Mouse (Mus musculus): ENCODE measurements around the gene Fam71f1. TPM values are rescaled to one million over a fixed set of nuclear protein-coding genes. Genes with fewer than 3 reads are reported as not detected.

The Fam71f1 gene
- polyA plus RNA-seq, 1 experiment from 2014 or later, result 0.12 TPM

DNA sequence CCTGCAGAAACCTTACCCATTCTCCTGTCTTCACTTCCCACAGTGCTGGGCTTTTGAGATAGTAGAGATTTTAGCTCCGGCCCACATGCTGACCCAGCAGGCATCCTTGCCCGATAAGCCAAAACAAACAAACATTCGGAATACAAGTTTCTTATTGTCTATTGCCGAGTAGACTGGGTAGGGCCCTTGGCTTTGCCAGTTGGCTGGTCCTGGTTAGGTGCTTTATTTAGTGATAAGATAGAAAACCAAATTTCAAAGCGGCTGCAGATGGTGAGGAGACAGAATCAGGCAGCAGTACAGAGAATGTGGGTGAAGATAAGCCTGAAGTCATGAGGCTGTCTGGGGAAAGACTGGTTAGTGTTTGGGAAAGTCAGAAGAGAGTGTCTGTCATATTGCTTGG, 33.9 kb downstream of the Fam71f1 start:
- no peaks in the 10 kb centered on the region for H3K27me3 ChIP-seq (ENCODE audit: insufficient read depth, low read length)
- 69% methylated on average over 5 of the region's 5 CpGs for WGBS
- H3K36me3 ChIP-seq (ENCODE audit: insufficient read depth, low read length), result peaks cover 12% of the 10 kb centered on the region
- peaks cover 16% of the 10 kb centered on the region for H3K4me1 ChIP-seq (ENCODE audit: insufficient read depth, low read length)
- no peak overlapping the region for H3K27ac ChIP-seq (ENCODE audit: low read length)
- no peak overlapping the region for H3K4me3 ChIP-seq (ENCODE audit: low read length)
- H3K9ac ChIP-seq (replicated peaks; ENCODE audit: low read length), result no peak overlapping the region
- no peak for ATAC-seq (ENCODE audit: low FRiP score, low TSS enrichment)
- H3K9me3 ChIP-seq (ENCODE audit: low read length), result no peaks in the 10 kb centered on the region
- H3K4me2 ChIP-seq (replicated peaks; ENCODE audit: low read depth, low read length), result no peak overlapping the region

GRCm38 (mm10) chr6:29359386-29359785, 40.4 kb downstream of the Fam71f1 start:
- Histone ChIP-seq H3K27me3 (ENCODE audit: insufficient read depth, low read length) (no peaks in the 10 kb centered on the region), H3K9ac (replicated peaks; ENCODE audit: low read length) (no peak overlapping the region), H3K27ac (ENCODE audit: low read length) (no peak overlapping the region), H3K4me3 (ENCODE audit: low read length) (no peak overlapping the region), H3K36me3 (ENCODE audit: insufficient read depth, low read length) (peaks cover 32% of the 10 kb centered on the region), H3K9me3 (ENCODE audit: low read length) (no peaks in the 10 kb centered on the region), H3K4me2 (replicated peaks; ENCODE audit: low read depth, low read length) (no peak overlapping the region), H3K4me1 (ENCODE audit: insufficient read depth, low read length) (no peaks in the 10 kb centered on the region)
- WGBS, result 95% methylated on average over 3 of the region's 3 CpGs
- ATAC-seq (ENCODE audit: low FRiP score, low TSS enrichment), result no peak

GRCm38 (mm10) chr6:29360211-29360610, 41.3 kb downstream of the Fam71f1 start:
- Histone ChIP-seq H3K4me1 (ENCODE audit: insufficient read depth, low read length) (no peaks in the 10 kb centered on the region), H3K27me3 (ENCODE audit: insufficient read depth, low read length) (no peaks in the 10 kb centered on the region), H3K27ac (ENCODE audit: low read length) (no peak overlapping the region), H3K9ac (replicated peaks; ENCODE audit: low read length) (no peak overlapping the region), H3K36me3 (ENCODE audit: insufficient read depth, low read length) (peaks cover 34% of the 10 kb centered on the region), H3K4me2 (replicated peaks; ENCODE audit: low read depth, low read length) (no peak overlapping the region), H3K9me3 (ENCODE audit: low read length) (no peaks in the 10 kb centered on the region), H3K4me3 (ENCODE audit: low read length) (no peak overlapping the region)
- no peak for ATAC-seq (ENCODE audit: low FRiP score, low TSS enrichment)
- 85% methylated on average over 6 of the region's 6 CpGs for WGBS

GRCm38 (mm10) chr6:29362246-29363128, 43.5 kb downstream of the Fam71f1 start:
- 77% methylated on average over 7 of the region's 7 CpGs for WGBS
- Histone ChIP-seq H3K9me3 (ENCODE audit: low read length) (no peaks in the 10 kb centered on the region), H3K27ac (ENCODE audit: low read length) (no peak overlapping the region), H3K36me3 (ENCODE audit: insufficient read depth, low read length) (peaks cover 45% of the 10 kb centered on the region), H3K27me3 (ENCODE audit: insufficient read depth, low read length) (no peaks in the 10 kb centered on the region), H3K4me2 (replicated peaks; ENCODE audit: low read depth, low read length) (no peak overlapping the region), H3K4me3 (ENCODE audit: low read length) (no peak overlapping the region), H3K4me1 (ENCODE audit: insufficient read depth, low read length) (no peaks in the 10 kb centered on the region), H3K9ac (replicated peaks; ENCODE audit: low read length) (no peak overlapping the region)
- no peak for ATAC-seq (ENCODE audit: low FRiP score, low TSS enrichment)

DNA sequence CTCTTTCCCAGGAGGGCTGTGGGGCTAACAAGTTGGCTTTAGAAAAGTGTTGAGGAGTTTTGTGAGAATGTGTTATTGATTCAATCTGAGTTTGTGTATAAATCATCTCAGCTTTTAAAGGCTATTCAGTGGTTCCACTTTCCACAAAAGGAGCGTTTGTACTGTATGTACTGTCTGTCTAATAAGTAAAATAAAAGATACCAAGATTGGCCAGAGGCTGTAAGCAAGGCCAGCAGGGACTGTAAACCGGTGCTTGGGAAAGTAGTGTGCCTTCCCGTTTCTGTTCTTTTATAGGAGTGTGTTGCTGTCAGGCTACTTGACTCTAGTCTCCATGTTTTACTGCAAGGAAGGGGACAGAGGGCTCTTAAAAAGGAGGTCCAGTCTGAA, 44.2 kb downstream of the Fam71f1 start:
- H3K9ac ChIP-seq (replicated peaks; ENCODE audit: low read length), result no peak overlapping the region
- H3K9me3 ChIP-seq (ENCODE audit: low read length), result no peaks in the 10 kb centered on the region
- no peak overlapping the region for H3K27ac ChIP-seq (ENCODE audit: low read length)
- no peak overlapping the region for H3K4me2 ChIP-seq (replicated peaks; ENCODE audit: low read depth, low read length)
- peaks cover 46% of the 10 kb centered on the region for H3K36me3 ChIP-seq (ENCODE audit: insufficient read depth, low read length)
- WGBS, result 85% methylated on average over 3 of the region's 3 CpGs
- H3K4me1 ChIP-seq (ENCODE audit: insufficient read depth, low read length), result no peaks in the 10 kb centered on the region
- no peak overlapping the region for H3K4me3 ChIP-seq (ENCODE audit: low read length)
- H3K27me3 ChIP-seq (ENCODE audit: insufficient read depth, low read length), result no peaks in the 10 kb centered on the region
- no peak for ATAC-seq (ENCODE audit: low FRiP score, low TSS enrichment)

DNA sequence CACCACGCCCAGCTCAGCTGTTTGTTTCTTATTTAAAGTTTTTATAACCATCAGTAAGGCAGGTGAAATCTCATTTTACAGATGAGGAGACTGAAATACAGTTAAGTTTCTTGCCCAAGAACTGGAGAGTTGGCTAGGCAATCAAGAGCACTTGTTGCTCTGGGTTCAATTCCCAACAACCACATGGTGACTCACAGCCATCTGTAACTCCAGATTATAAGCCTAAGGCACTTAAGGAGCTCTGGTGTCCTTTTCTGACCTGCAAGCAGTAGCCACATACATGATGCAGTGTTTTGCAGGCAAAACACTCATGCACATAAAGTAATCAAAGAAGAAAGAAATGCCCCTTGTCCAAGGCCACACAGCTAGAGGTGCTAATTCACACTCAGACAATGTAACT, 46.3 kb downstream of the Fam71f1 start:
- no peaks in the 10 kb centered on the region for H3K9me3 ChIP-seq (ENCODE audit: low read length)
- H3K27me3 ChIP-seq (ENCODE audit: insufficient read depth, low read length), result no peaks in the 10 kb centered on the region
- H3K4me3 ChIP-seq (ENCODE audit: low read length), result no peak overlapping the region
- H3K4me2 ChIP-seq (replicated peaks; ENCODE audit: low read depth, low read length), result no peak overlapping the region
- H3K36me3 ChIP-seq (ENCODE audit: insufficient read depth, low read length), result peaks cover 44% of the 10 kb centered on the region
- H3K9ac ChIP-seq (replicated peaks; ENCODE audit: low read length), result no peak overlapping the region
- H3K27ac ChIP-seq (ENCODE audit: low read length), result no peak overlapping the region
- ATAC-seq (ENCODE audit: low FRiP score, low TSS enrichment), result no peak
- WGBS, result 96% methylated on average over 1 of the region's 1 CpGs
- H3K4me1 ChIP-seq (ENCODE audit: insufficient read depth, low read length), result no peaks in the 10 kb centered on the region

GRCm38 (mm10) chr6:29377386-29377785, 58.4 kb downstream of the Fam71f1 start:
- H3K36me3 ChIP-seq (ENCODE audit: insufficient read depth, low read length), result peaks cover 47% of the 10 kb centered on the region
- WGBS, result 91% methylated on average over 4 of the region's 4 CpGs

DNA sequence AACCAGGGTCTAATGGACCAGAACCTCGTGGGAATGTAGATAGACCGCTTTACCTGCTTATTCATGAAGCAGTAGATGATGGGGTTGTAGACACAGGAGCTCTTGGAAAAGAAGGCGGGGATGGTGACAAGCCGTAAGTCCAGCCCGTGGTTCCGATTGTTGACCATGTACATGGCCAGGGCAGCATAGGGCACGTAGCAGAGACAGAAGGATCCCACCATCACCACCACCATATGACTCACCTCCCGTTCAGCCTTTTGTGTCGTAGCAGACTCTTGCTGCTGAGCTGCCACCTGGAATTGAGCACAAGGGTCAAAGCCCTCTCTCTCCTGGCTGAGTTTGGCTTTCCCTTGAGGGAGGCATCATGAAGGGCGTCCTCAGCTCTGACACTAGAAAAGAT, 59.7 kb downstream of the Fam71f1 start:
- Histone ChIP-seq H3K4me2 (replicated peaks; ENCODE audit: low read depth, low read length) (no peak overlapping the region), H3K36me3 (ENCODE audit: insufficient read depth, low read length) (peaks cover 35% of the 10 kb centered on the region), H3K4me1 (ENCODE audit: insufficient read depth, low read length) (no peaks in the 10 kb centered on the region), H3K27ac (ENCODE audit: low read length) (no peak overlapping the region), H3K4me3 (ENCODE audit: low read length) (no peak overlapping the region), H3K27me3 (ENCODE audit: insufficient read depth, low read length) (no peaks in the 10 kb centered on the region), H3K9ac (replicated peaks; ENCODE audit: low read length) (no peak overlapping the region), H3K9me3 (ENCODE audit: low read length) (no peaks in the 10 kb centered on the region)
- ATAC-seq (ENCODE audit: low FRiP score, low TSS enrichment), result no peak
- WGBS, result 88% methylated on average over 10 of the region's 10 CpGs

More at GRCm38 (mm10) chr6:29377386-29377785, 58.4 kb downstream of the Fam71f1 start:
- Histone ChIP-seq H3K27me3 (ENCODE audit: insufficient read depth, low read length) (no peaks in the 10 kb centered on the region), H3K4me1 (ENCODE audit: insufficient read depth, low read length) (no peaks in the 10 kb centered on the region), H3K4me3 (ENCODE audit: low read length) (no peak overlapping the region), H3K27ac (ENCODE audit: low read length) (no peak overlapping the region), H3K9me3 (ENCODE audit: low read length) (no peaks in the 10 kb centered on the region), H3K4me2 (replicated peaks; ENCODE audit: low read depth, low read length) (no peak overlapping the region), H3K9ac (replicated peaks; ENCODE audit: low read length) (no peak overlapping the region)
- no peak for ATAC-seq (ENCODE audit: low FRiP score, low TSS enrichment)

DNA sequence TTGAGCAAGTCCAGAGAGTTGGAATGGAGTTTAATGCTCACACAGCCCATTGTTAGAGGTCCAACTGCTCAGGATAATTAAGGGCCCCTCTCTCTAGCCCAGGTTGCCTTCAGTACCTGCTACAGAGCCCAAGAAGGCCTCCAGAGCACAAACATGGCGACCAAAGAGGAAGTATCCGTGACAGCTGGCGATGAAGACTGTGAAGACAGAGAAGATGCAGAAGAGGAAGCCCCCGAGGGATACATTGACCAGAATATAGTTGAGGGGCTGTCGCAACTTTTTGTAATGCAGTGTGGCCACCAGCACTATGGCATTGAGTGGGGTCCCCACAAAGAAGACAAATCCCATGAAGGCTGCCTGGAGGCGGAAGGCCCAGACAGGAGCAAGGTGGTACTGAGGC, 61.0 kb downstream of the Fam71f1 start:
- H3K27me3 ChIP-seq (ENCODE audit: insufficient read depth, low read length), result no peaks in the 10 kb centered on the region
- ATAC-seq (ENCODE audit: low FRiP score, low TSS enrichment), result no peak
- no peak overlapping the region for H3K4me3 ChIP-seq (ENCODE audit: low read length)
- H3K27ac ChIP-seq (ENCODE audit: low read length), result no peak overlapping the region
- WGBS, result 96% methylated on average over 6 of the region's 6 CpGs
- H3K4me2 ChIP-seq (replicated peaks; ENCODE audit: low read depth, low read length), result no peak overlapping the region
- peaks cover 26% of the 10 kb centered on the region for H3K36me3 ChIP-seq (ENCODE audit: insufficient read depth, low read length)
- H3K9ac ChIP-seq (replicated peaks; ENCODE audit: low read length), result no peak overlapping the region
- H3K4me1 ChIP-seq (ENCODE audit: insufficient read depth, low read length), result no peaks in the 10 kb centered on the region
- no peaks in the 10 kb centered on the region for H3K9me3 ChIP-seq (ENCODE audit: low read length)

GRCm38 (mm10) chr6:29382442-29382841, 63.5 kb downstream of the Fam71f1 start:
- no peak overlapping the region for H3K9ac ChIP-seq (replicated peaks; ENCODE audit: low read length)
- no peak overlapping the region for H3K4me3 ChIP-seq (ENCODE audit: low read length)
- peaks cover 6% of the 10 kb centered on the region for H3K36me3 ChIP-seq (ENCODE audit: insufficient read depth, low read length)
- no peak overlapping the region for H3K4me2 ChIP-seq (replicated peaks; ENCODE audit: low read depth, low read length)
- no peak for ATAC-seq (ENCODE audit: low FRiP score, low TSS enrichment)
- 43% methylated on average over 2 of the region's 2 CpGs for WGBS
- peaks cover under 1% of the 10 kb centered on the region; the same call in 1 of the 2 replicates for H3K4me1 ChIP-seq (ENCODE audit: insufficient read depth, low read length)
- H3K27me3 ChIP-seq (ENCODE audit: insufficient read depth, low read length), result no peaks in the 10 kb centered on the region
- no peaks in the 10 kb centered on the region for H3K9me3 ChIP-seq (ENCODE audit: low read length)
- H3K27ac ChIP-seq (ENCODE audit: low read length), result no peak overlapping the region
